Mouse (Mus musculus) brain, embryonic 14.5 days (tissue): ENCODE measurements around the gene Agfg1. TPM values are rescaled to one million over a fixed set of nuclear protein-coding genes. Genes with fewer than 3 reads are reported as not detected.

ENCODE experiments used
- DNase-seq: peaks from one replicate; pipeline ENCODE4 v3.0.0-alpha.2; 2011; ENCODE audit warnings: low read depth
- CTCF ChIP-seq: fragments of 200-500 bp; IDR thresholded peaks from 2 replicates; pipeline ENCODE4 v1.5.1; 2012; ENCODE audit warnings: inconsistent platforms, mild to moderate bottlenecking, moderate library complexity, borderline replicate concordance; ENCODE audit not compliant: insufficient read depth, insufficient read length; ENCODE audit errors: extremely low read depth
- POLR2A ChIP-seq: fragments of 200-500 bp; IDR thresholded peaks from 2 replicates; pipeline ENCODE4 v1.6.1; 2012; ENCODE audit warnings: mild to moderate bottlenecking, inconsistent platforms, borderline replicate concordance; ENCODE audit not compliant: poor library complexity, insufficient read depth, insufficient read length, severe bottlenecking; ENCODE audit errors: extremely low read depth
- polyA plus RNA-seq: library from polyadenylated mRNA; depleted of rRNA; stranded (reverse); fragments of >200 nt; gene quantifications from 2 replicates; pipeline ENCODE4 v1.2.3, GENCODE M21; 2012; rRNA removed

Agfg1 gene
- 52.6 and 55.4 TPM in 2 replicates for polyA plus RNA-seq

DNA sequence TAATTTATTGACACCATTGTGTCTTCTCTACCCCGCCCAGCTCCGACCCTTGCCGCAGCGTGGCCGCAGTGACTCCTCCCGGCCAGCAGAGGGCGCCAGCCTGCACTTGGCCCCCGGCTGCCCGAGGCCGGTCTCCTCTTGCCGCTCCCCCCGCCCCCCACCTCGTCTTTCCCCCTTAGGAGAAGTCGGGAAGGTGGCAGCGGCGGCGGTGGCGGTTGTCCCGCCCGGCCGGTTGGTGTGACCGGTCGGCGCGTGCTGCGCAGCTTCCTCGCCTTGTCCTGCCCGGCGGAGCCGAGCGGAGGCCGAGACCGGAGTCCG lies at the start of gene Agfg1:
TSS of gene Agfg1 (plus strand) at position 188 of the 318 bp plus-strand sequence.
- TF ChIP-seq POLR2A (peak; percentile 89), CTCF (peak; percentile 98)
- DNase-seq = peak; percentile 97

DNA sequence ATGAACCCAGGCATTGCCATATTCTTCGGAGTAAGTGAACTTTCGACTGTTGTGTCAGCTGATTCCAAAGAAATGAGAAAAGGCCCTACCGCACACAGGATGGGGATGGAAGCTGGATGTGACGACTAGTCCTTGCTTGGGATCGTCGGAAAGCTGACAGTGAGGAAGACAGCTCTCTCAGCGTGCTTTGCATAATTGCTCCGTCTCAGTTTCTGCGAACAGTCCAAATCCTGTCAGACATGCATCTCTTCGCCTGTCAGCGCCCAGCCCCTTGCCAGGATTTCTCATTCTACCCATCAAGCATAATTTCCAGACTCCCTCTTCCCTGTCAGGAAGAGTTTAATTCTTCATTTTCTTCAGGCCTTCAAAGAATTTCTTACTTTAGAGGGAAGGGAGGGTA lies 48.2 kb upstream of the Agfg1 start:
- TF ChIP-seq POLR2A = no peak
- TF ChIP-seq CTCF = no peak

DNA sequence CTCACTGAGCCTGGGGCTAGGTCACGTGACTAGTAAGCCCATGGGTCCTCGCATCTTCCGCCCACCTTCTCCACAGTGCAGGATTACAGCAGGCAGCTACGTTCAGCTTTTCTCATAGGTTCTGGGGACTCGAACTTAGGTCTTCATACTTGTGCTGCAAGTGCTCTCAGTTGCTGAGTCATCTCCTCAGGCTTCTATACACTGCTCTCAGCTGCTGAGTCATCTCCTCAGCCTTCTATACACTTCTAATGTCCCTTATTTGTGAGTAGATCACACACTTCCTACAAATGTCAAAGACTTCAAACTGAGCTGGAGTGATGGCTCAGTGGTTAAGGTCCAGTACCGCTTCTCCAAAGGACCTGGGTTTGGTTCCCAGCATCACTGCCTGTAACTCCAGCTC lies 47.0 kb upstream of the Agfg1 start:
- DNase-seq = no peak
- no peak for TF ChIP-seq CTCF
- no peak for TF ChIP-seq POLR2A

More for the DNA sequence above, 48.2 kb upstream of the Agfg1 start:
- peak; percentile 90 for DNase-seq

DNA sequence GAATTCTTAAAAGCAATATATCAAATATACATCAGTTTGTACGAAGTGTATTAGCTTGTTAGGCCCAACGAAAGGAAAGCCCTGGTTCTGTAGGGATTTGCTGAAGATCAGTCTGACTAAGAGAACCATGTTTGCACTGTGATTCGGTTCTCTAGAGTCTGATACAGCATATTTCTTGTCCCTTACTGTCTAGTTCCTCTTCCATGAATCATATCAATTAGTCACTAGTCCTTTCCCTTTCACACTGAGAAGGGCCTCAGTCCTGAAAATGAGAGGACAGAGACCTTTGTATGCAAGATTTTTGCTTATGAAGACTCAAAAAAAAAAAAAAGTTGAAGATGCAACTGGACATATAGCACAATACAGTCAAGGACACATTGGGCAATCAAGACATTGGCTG lies 46.2 kb upstream of the Agfg1 start:
- no peak for DNase-seq
- TF ChIP-seq CTCF (no peak), POLR2A (no peak)

DNA sequence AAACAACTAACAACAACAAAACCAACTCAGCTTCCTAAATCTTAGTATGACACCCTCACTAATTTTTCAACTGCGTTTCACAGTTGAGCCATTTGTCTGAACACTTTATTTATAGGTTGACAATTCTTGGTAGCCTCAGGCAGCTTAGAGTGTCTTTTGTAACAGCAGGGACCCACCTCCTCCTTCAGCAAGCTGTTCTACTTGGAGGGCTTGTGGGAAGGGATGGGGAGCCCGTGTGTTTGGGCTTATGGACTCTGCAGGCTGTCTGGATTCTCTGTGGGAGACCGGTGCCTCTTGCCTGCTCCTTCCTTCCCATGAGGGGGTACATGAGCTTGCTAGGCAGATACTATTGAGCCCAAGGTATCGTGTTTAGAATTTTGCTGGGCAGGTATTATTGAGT lies 45.3 kb upstream of the Agfg1 start:
- peak; percentile 62 for DNase-seq
- no peak for TF ChIP-seq POLR2A
- no peak for TF ChIP-seq CTCF

DNA sequence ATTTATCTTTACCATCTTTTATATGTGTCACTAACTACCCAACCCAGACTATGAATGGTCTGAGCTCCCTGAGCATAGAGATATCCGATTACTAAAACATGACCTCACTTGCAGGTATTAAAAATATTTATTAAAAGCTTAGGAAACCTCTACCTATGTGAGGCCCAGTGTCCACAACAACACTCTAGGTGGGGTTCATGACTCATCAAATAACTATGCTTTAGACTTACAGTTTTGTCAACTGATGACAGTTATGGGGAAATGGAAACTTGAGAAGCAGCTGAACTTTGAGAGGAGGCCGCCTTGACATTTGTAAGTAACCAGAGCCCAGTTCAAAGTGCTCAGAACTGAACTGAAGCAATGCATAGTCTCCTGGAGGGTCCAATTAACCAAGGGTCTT lies 44.1 kb upstream of the Agfg1 start:
- no peak for DNase-seq
- TF ChIP-seq CTCF (no peak), POLR2A (no peak)

DNA sequence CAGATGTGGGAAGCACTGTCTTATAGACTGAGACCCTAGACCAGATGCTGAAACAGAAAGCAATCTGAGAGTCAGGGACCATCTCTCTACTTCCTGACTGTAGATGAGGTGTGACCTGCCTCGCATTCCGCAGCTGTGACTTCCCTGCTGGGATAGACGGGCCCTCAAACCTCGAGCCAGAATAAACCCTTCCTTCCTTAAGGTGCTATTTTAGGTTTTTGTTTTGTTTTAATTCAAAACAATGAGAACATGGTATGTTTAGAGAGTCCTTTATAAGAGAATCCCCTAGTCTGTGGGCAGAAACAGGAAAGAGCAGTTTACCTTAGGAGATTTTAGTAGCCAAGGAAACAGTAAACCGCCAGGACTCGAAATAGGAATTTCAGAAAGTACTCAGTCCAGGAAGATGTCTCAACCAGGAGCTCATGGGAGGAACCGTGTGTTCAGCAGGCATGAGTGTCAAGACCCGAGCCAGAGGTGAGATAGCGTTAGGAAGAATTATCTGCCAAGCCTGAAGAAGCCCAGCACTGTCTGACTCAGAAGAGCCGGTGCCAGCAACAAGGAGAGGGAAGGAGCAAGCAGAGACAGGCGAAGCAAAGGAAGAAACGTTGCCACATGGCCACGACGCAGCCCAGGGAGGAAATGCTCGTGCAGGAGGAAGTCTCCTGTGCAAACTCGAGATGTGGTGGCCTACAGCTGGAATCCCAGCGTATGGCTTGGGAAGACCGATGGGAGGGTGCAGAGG lies 43.4 kb upstream of the Agfg1 start:
- DNase-seq = no peak
- TF ChIP-seq POLR2A (no peak), CTCF (no peak)

DNA sequence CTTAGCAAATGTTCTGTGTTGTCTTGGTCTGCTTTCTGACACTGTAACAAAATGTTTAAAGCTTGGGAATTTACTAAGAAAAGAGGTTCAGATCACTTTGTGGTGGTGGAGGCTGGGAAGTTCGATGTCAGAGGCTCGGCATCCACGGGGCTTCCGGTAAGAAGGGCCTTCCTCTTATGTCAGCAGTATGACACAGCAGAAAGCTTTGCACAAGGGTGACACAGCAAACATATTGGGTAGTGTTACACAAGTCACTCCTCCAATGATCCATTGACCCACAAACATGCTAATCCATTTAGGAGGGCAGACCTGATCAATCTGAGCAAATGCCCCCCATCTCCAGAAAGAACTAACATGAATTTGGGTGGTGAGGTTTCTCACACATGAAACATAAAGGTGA lies 42.2 kb upstream of the Agfg1 start:
- TF ChIP-seq POLR2A = no peak
- no peak for TF ChIP-seq CTCF
- DNase-seq = no peak

DNA sequence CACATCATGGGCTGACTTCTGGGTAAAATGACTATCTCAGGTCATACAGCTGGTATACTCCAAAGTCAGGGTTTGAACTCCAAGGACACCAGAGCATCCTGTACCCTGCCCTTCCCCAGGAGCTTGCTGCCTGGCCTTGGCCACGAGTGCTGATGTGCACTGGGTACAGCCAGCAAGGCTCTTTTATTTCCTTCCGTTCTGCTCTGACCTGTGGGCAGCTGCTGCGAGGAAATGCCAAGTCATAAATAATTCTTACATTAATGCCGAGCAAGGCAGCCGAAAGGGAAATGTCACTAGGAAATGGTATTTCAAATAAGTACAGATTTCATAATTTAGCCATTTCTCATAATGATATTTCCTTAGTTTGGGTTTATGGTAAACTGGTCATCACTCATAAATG lies 41.0 kb upstream of the Agfg1 start:
- TF ChIP-seq CTCF (no peak), POLR2A (no peak)
- DNase-seq = no peak

DNA sequence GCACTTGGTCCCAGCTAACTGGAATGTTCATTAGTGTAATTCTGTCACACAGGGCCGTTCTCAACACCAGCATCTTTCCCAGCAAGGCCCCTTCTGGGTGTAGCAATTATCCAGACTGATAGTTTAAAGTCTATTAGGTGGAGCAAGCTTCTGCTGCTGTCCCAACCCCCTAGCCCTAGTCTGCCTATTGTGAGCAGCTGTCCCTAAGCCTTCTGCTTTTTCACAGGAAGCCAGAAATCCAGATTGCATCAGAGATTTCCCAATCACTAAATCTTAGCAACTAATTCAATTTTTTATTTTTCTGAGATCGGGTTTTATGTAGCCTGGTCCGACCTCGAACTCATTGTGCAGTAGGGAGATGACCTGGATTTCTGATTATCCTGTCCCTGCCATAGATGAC lies 40.4 kb upstream of the Agfg1 start:
- no peak for DNase-seq
- TF ChIP-seq CTCF (no peak), POLR2A (no peak)

DNA sequence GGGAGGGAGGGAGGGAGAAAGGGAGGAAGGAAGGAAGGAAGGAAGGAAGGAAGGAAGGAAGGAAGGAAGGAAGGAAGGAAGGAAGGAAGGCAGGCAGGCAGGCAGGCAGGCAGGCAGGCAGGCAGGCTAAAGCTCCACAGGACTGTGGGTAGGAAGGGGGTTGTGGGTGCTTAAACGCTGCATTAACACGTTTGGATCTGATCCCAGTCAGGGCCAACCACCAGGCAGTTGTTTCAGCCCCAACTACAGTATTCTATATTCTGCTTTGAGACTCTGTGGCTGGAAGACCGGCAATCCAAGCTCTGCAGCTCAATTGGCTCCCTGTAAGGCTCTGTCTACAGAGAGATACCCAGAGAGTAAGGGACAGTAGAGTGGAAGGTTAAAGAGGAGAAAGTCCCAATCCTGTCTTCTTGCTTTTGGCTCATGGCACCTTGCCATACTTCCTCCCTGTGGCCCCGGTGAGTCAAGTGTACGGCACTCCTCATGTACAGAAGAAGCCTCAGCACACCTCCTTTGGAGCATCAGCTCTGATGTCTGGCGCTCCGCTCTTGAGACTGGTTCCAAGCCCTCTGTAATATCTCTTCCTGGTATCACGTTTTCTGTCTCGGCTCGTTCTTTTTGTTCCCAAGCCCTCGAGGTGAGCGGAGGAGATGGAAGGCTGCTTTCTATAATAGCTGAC lies 38.0 kb upstream of the Agfg1 start:
- no peak for TF ChIP-seq POLR2A
- no peak for TF ChIP-seq CTCF
- peak; percentile 57 for DNase-seq

DNA sequence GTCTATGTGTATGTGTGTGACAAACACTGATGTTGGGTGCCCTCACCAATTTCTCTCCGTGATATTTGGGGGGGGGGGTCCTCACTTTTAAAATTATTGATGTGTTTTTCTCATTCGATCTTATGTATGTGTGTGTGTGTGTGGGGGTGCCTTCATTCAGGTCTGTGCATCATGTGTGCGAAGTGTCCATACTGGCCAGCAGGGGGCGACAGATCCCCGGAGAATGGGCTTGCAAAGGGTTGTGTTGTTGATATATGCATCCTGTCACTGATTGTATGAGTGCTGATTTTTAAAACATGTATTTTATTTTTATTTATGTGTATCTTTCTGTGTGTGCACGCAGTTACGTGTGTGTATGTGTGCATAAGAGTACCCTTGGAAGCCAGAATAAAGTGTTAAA lies 35.7 kb upstream of the Agfg1 start:
- DNase-seq = no peak
- peak; percentile 58; the same call in 1 of the 2 replicates for TF ChIP-seq CTCF
- no peak for TF ChIP-seq POLR2A
